Mouse (Mus musculus) CH12.LX (cell line): ENCODE measurements at regions not wholly inside any gene's neighbourhood (a gene's known extent, or its start where the extent isn't known, plus 50 kb on each side); places are given as distances from the start of the nearest gene placed in this dataset.

Experiments used
- DNase-seq: peaks from one replicate; pipeline ENCODE4 v3.0.0-alpha.2; 2013; ENCODE audit errors: extremely low read depth
- H3K27ac ChIP-seq: 2 replicates; pipeline ENCODE4 v1.5.1; 2012; ENCODE audit warnings: low read depth, mild to moderate bottlenecking, control low read depth, moderate library complexity; ENCODE audit not compliant: insufficient read depth
- H3K27me3 ChIP-seq: replicated peaks from 2 replicates; pipeline ENCODE3; 2012; ENCODE audit warnings: inconsistent platforms
- H3K36me3 ChIP-seq, 2 experiments: replicated peaks in 1 of 2; 2 replicates each; pipeline versions ENCODE3 to v1.6.1; 2012; ENCODE audit warnings: inconsistent platforms in 1 of 2, low read length in 1 of 2, mild to moderate bottlenecking in 1 of 2, mixed read lengths in 1 of 2, moderate library complexity in 1 of 2; ENCODE audit not compliant: control insufficient read depth in 1 of 2, insufficient read depth in 1 of 2
- H3K4me1 ChIP-seq, 2 experiments: 2 replicates each; pipeline ENCODE4 v1.6.1; 2012; ENCODE audit warnings: inconsistent platforms in 1 of 2, moderate library complexity in 1 of 2; ENCODE audit not compliant: insufficient read depth in 2 of 2, control insufficient read depth in 1 of 2
- H3K4me2 ChIP-seq: 2 replicates; pipeline ENCODE4 v1.6.1; 2012; ENCODE audit warnings: low read depth, mild to moderate bottlenecking, control low read depth; ENCODE audit not compliant: poor library complexity, insufficient read depth, severe bottlenecking
- H3K4me3 ChIP-seq, 3 experiments: fragments of 150-350 bp in 1 of 3; sonication (generic) in 1 of 3; replicated peaks in 1 of 3; 2 replicates each; pipeline versions ENCODE3 to v1.5.1; 2011 to 2012; ENCODE audit warnings: low read depth in 2 of 3, low read length in 2 of 3, mild to moderate bottlenecking in 2 of 3, moderate library complexity in 2 of 3, control low read depth in 1 of 3, improper control_type of control experiment in 1 of 3, inconsistent platforms in 1 of 3, mixed read lengths in 1 of 3; ENCODE audit not compliant: poor library complexity in 1 of 3
- H3K79me2 ChIP-seq: replicated peaks from 2 replicates; pipeline ENCODE4 v1.6.1; 2012; ENCODE audit warnings: mild to moderate bottlenecking, moderate library complexity; ENCODE audit not compliant: control insufficient read depth, poor library complexity, insufficient read depth, severe bottlenecking; ENCODE audit errors: extremely low read depth
- H3K9ac ChIP-seq: 2 replicates; pipeline ENCODE4 v1.6.1; 2012; ENCODE audit warnings: low read depth, mild to moderate bottlenecking, control low read depth, moderate library complexity; ENCODE audit not compliant: insufficient read depth
- H3K9me3 ChIP-seq: replicated peaks from 2 replicates; pipeline ENCODE3; 2012; ENCODE audit warnings: low read length, inconsistent platforms, mixed read lengths
- CHD2 ChIP-seq: IDR thresholded peaks from 2 replicates; pipeline ENCODE4 v1.6.1; 2011; ENCODE audit warnings: low read length, improper control_type of control experiment
- E2F4 ChIP-seq: IDR thresholded peaks from 2 replicates; pipeline ENCODE4 v1.6.1; 2011; ENCODE audit warnings: low read depth, low read length, improper control_type of control experiment; ENCODE audit not compliant: insufficient replicate concordance
- EP300 ChIP-seq: IDR thresholded peaks from 2 replicates; pipeline ENCODE4 v1.6.1; 2011; ENCODE audit warnings: low read length, improper control_type of control experiment
- ETS1 ChIP-seq: conservative IDR thresholded peaks from 2 replicates; pipeline ENCODE4 v1.6.1; 2012; ENCODE audit warnings: low read depth, mild to moderate bottlenecking, inconsistent platforms, low read length, improper control_type of control experiment, moderate library complexity
- GABPA ChIP-seq: IDR thresholded peaks from 2 replicates; pipeline ENCODE4 v1.6.1; 2012; ENCODE audit warnings: low read depth, low read length, improper control_type of control experiment, inconsistent platforms; ENCODE audit not compliant: insufficient replicate concordance
- HCFC1 ChIP-seq: IDR thresholded peaks from 2 replicates; pipeline ENCODE4 v1.6.1; 2012; ENCODE audit warnings: low read depth, mild to moderate bottlenecking, inconsistent platforms, low read length, improper control_type of control experiment
- JUN ChIP-seq: IDR thresholded peaks from 2 replicates; pipeline ENCODE4 v1.6.1; 2011; ENCODE audit warnings: low read depth, mild to moderate bottlenecking, low read length, improper control_type of control experiment, moderate library complexity; ENCODE audit not compliant: insufficient read depth
- JUND ChIP-seq: conservative IDR thresholded peaks from 2 replicates; pipeline ENCODE4 v1.6.1; 2011; ENCODE audit warnings: low read depth, low read length, improper control_type of control experiment
- KAT2A ChIP-seq: IDR thresholded peaks from 2 replicates; pipeline ENCODE4 v1.6.1; 2012; ENCODE audit warnings: low read length, improper control_type of control experiment, inconsistent platforms; ENCODE audit not compliant: insufficient replicate concordance
- MAFK ChIP-seq: IDR thresholded peaks from 2 replicates; pipeline ENCODE4 v1.6.1; 2011; ENCODE audit warnings: low read length, improper control_type of control experiment; ENCODE audit not compliant: insufficient replicate concordance
- MAZ ChIP-seq: IDR thresholded peaks from 2 replicates; pipeline ENCODE4 v1.6.1; 2012; ENCODE audit warnings: low read depth, mild to moderate bottlenecking, inconsistent platforms, low read length, improper control_type of control experiment, moderate library complexity
- MYC ChIP-seq: IDR thresholded peaks from 2 replicates; pipeline ENCODE4 v1.6.1; 2011; ENCODE audit warnings: low read depth, mild to moderate bottlenecking, improper control_type of control experiment, low read length
- NRF1 ChIP-seq: IDR thresholded peaks from 2 replicates; pipeline ENCODE4 v1.6.1; 2014; ENCODE audit warnings: low read depth, mild to moderate bottlenecking, inconsistent platforms, low read length, improper control_type of control experiment, moderate library complexity
- POLR2AphosphoS2 ChIP-seq: IDR thresholded peaks from 2 replicates; pipeline ENCODE4 v1.6.1; 2011; ENCODE audit warnings: low read depth, low read length, improper control_type of control experiment
- SMC3 ChIP-seq: IDR thresholded peaks from 2 replicates; pipeline ENCODE4 v1.6.1; 2011; ENCODE audit warnings: low read depth, low read length, improper control_type of control experiment
- TCF12 ChIP-seq: IDR thresholded peaks from 2 replicates; pipeline ENCODE4 v1.6.1; 2014; ENCODE audit warnings: low read depth, mild to moderate bottlenecking, inconsistent platforms, low read length, improper control_type of control experiment
- UBTF ChIP-seq: IDR thresholded peaks from 2 replicates; pipeline ENCODE4 v1.6.1; 2012; ENCODE audit warnings: low read depth, mild to moderate bottlenecking, inconsistent platforms, low read length, improper control_type of control experiment, moderate library complexity
- USF1 ChIP-seq: IDR thresholded peaks from 2 replicates; pipeline ENCODE4 v1.6.1; 2014; ENCODE audit warnings: low read depth, mild to moderate bottlenecking, inconsistent platforms, low read length, improper control_type of control experiment
- USF2 ChIP-seq: conservative IDR thresholded peaks from 2 replicates; pipeline ENCODE4 v1.6.1; 2011; ENCODE audit warnings: low read depth, low read length, improper control_type of control experiment
- ZC3H11A ChIP-seq: IDR thresholded peaks from 2 replicates; pipeline ENCODE4 v1.6.1; 2012; ENCODE audit warnings: low read depth, mild to moderate bottlenecking, inconsistent platforms, low read length, improper control_type of control experiment
- ZMIZ1 ChIP-seq: IDR thresholded peaks from 2 replicates; pipeline ENCODE4 v1.6.1; 2012; ENCODE audit warnings: low read depth, mild to moderate bottlenecking, inconsistent platforms, low read length, improper control_type of control experiment
- ZNF384 ChIP-seq: IDR thresholded peaks from 2 replicates; pipeline ENCODE4 v1.6.1; 2012; ENCODE audit warnings: low read depth, low read length, improper control_type of control experiment, inconsistent platforms
- dilution Hi-C: fragments of 300-500 bp; cut with MboI; formaldehyde crosslinking; loops from 2 replicates; pipeline ENCODE4 v1.14.3; 2020; ENCODE audit warnings: low sequenced_read_pairs; ENCODE audit not compliant: extremely low pct_unique_long_range_greater_than_20kb, extremely low pct_ligation_motif_present
- in situ Hi-C: fragments of 300-500 bp; cut with MboI; formaldehyde crosslinking; loops from 3 replicates; pipeline ENCODE4 v1.14.3; 2019; ENCODE audit warnings: low sequenced_read_pairs, low pct_ligation_motif_present, low pct_unique_long_range_greater_than_20kb, mixed read lengths

DNA sequence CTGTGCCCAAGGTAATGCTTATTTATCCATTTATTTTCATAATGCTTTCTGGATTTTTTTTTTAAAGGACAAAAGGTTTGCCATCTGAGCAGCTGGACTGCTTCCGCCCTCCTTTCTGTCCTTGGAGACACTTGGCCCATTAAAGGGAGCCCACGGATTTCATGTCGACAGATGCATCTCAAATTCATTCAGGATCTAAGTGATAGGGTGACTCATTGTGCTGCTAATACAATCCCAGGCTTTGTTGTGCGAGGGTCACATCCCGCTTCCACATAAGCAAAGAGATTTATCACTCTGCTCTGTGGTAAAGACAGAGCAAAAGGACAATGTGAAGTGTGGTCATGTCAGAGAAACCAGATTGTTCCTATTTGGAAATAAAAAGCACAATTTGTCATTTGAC lies 220.8 kb downstream of the Csl start:
- no peak overlapping the region for H3K27ac ChIP-seq
- no peak for DNase-seq
- H3K4me1 ChIP-seq = no peaks in the 10 kb centered on the region
- no peak overlapping the region for H3K9ac ChIP-seq
- no peak for TF ChIP-seq JUN
- no peak for TF ChIP-seq UBTF
- TF ChIP-seq POLR2AphosphoS2 = no peak
- no peak for TF ChIP-seq E2F4
- TF ChIP-seq JUND = no peak
- TF ChIP-seq USF1 = no peak
- TF ChIP-seq HCFC1 = no peak
- TF ChIP-seq MAZ = no peak
- no peak for TF ChIP-seq ETS1
- no peak for TF ChIP-seq TCF12
- TF ChIP-seq, all 38 proteins: peak for 0
- no peaks in the 10 kb centered on the region for H3K79me2 ChIP-seq
- H3K4me2 ChIP-seq = no peak overlapping the region
- in situ Hi-C loops = no loop called here
- dilution Hi-C loops = no loop called here
- H3K36me3 ChIP-seq = no peaks in the 10 kb centered on the region
- H3K4me3 ChIP-seq = no peak overlapping the region
- no peaks in the 10 kb centered on the region for H3K27me3 ChIP-seq
- H3K9me3 ChIP-seq = no peaks in the 10 kb centered on the region

DNA sequence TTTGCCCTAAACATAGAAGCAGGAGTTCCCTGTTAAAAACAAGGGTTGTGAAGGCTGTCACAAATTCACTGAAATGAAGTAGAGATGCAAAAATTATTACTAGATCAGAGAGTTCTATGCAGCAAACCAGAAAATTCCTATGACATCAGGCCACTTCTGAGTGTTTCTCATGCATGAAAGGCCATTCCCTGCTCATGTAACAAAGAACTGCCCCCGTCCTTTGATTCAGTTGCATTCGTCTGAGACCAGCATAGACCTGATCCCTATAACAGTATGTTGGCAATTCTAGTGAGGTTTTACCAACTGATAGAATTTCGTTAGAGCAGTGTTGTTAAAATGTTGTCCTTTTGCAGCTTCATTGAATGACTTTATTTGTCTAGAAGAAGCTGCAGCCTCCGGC lies 207.1 kb downstream of the Csl start:
- H3K27me3 ChIP-seq = no peaks in the 10 kb centered on the region
- no peak overlapping the region for H3K27ac ChIP-seq
- H3K4me2 ChIP-seq = no peak overlapping the region
- H3K36me3 ChIP-seq = no peaks in the 10 kb centered on the region
- TF ChIP-seq MAFK (no peak), SMC3 (no peak), USF2 (no peak), MYC (no peak), TCF12 (no peak), ZNF384 (no peak), EP300 (no peak), ZC3H11A (no peak), ZMIZ1 (no peak), NRF1 (no peak), CHD2 (no peak), GABPA (no peak), KAT2A (no peak)
- no peaks in the 10 kb centered on the region for H3K79me2 ChIP-seq
- in situ Hi-C loops (no loop called here), dilution Hi-C loops (no loop called here)
- DNase-seq = no peak
- no peak overlapping the region for H3K9ac ChIP-seq
- H3K4me1 ChIP-seq = no peaks in the 10 kb centered on the region; a peak in 1 of 4 replicates
- H3K9me3 ChIP-seq = no peaks in the 10 kb centered on the region
- no peak overlapping the region for H3K4me3 ChIP-seq
